Mouse (Mus musculus): ENCODE results near the gene Bicc1. TPM values are rescaled to one million over a fixed set of nuclear protein-coding genes. Genes with fewer than 3 reads are reported as not detected.

Bicc1 gene
- total and polyA plus RNA-seq, 3 experiments, result 13.7 to 17.1 (median 14.6) TPM

DNA sequence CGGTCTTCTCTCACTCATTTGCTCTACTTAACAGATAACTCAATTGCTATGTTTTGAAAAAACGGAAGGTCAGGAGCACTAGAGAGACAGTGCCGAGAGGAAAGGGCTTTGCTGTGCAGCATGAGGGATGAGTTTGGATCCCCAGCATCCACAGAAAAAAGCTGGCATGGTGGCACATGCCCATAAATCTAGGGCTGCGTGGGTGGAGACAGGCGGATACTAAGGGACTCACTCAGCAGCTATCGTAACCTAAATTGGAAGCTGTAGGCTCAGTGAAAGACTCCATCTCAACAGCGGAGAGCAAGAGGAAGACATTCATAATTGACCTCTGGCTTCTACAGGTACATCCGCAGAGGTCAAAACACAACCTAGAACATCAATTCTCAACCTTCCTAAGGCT, 179.8 kb downstream of the Bicc1 start:
- intact Hi-C loops (cut with DNase I), result no loop called here
- TF ChIP-seq CTCF (IDR thresholded peaks at IDR 0.05) (no peak), POLR2A (IDR thresholded peaks at IDR 0.05; ENCODE audit: insufficient read depth, low read depth, low read length) (no peak), EP300 (IDR thresholded peaks at IDR 0.05; ENCODE audit: insufficient read depth, low read depth, low read length) (no peak)
- no peak overlapping the region for H3K9ac ChIP-seq (ENCODE audit: low read depth, low read length)
- no peak overlapping the region for H3K27ac ChIP-seq
- H3K4me1 ChIP-seq (ENCODE audit: control insufficient read depth, insufficient read depth, low read length), result no peaks in the 10 kb centered on the region; the same call in 1 of the 2 replicates
- no peaks in the 10 kb centered on the region for H3K79me2 ChIP-seq (replicated peaks; ENCODE audit: control insufficient read depth, insufficient read depth, low read length)
- 95% methylated on average over 8 of the region's 8 CpGs for WGBS
- no peak overlapping the region for H3K4me3 ChIP-seq
- no peaks in the 10 kb centered on the region for H3K27me3 ChIP-seq (ENCODE audit: control insufficient read depth, insufficient read depth, low read length)
- H3K36me3 ChIP-seq (ENCODE audit: control insufficient read depth, insufficient read depth, low read length), result no peaks in the 10 kb centered on the region
- no peak for DNase-seq

DNA sequence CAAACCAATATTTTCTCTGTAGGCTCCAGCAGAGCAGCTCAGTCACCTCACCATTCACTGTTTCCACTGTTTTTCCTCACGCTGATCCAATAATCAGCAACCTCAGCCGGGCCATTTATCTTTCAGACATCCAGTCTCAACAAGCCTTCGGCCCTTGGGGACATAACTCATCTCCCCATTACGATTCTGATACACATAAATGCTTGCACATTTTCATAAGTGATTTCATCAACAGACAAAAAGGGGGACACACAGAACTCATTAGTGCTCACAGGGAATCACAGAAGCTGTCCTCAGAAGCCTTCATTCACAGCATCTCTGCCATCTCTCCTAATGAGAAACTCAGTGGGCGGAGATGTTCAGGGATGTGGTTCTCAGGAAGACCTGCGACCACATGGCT, 182.4 kb downstream of the Bicc1 start:
- H3K4me3 ChIP-seq, result no peak overlapping the region
- intact Hi-C loops (cut with DNase I), result no loop called here
- H3K9ac ChIP-seq (ENCODE audit: low read depth, low read length), result no peak overlapping the region
- H3K27me3 ChIP-seq (ENCODE audit: control insufficient read depth, insufficient read depth, low read length), result no peaks in the 10 kb centered on the region
- DNase-seq, result no peak
- no peaks in the 10 kb centered on the region for H3K79me2 ChIP-seq (replicated peaks; ENCODE audit: control insufficient read depth, insufficient read depth, low read length)
- no peak overlapping the region for H3K27ac ChIP-seq
- H3K36me3 ChIP-seq (ENCODE audit: control insufficient read depth, insufficient read depth, low read length), result no peaks in the 10 kb centered on the region
- TF ChIP-seq EP300 (IDR thresholded peaks at IDR 0.05; ENCODE audit: insufficient read depth, low read depth, low read length) (no peak), POLR2A (IDR thresholded peaks at IDR 0.05; ENCODE audit: insufficient read depth, low read depth, low read length) (no peak), CTCF (IDR thresholded peaks at IDR 0.05) (no peak)
- H3K4me1 ChIP-seq (ENCODE audit: control insufficient read depth, insufficient read depth, low read length), result no peaks in the 10 kb centered on the region; the same call in 1 of the 2 replicates
- WGBS, result 62% methylated on average over 6 of the region's 6 CpGs

DNA sequence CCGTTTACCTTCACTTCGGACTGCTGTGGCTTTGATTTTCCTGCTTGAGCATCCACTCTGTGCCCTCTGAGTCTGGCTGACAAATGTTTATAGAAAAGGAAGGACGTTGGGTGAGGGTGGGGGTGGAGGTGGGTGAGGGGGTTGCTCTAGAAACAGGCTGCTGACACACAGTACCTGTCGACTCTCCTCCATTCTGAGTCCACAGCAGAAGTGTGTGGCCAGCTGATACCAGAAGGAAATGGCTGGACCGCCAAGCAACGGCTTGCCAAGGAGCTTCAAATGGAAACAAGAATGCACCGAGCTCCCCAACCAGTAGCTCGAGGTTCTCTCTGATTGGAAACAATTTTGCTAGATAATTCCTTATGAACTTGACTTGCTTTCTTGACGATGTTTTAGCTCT, 182.9 kb downstream of the Bicc1 start:
- no peak overlapping the region for H3K4me3 ChIP-seq
- H3K27ac ChIP-seq, result no peak overlapping the region
- no peak overlapping the region for H3K9ac ChIP-seq (ENCODE audit: low read depth, low read length)
- H3K79me2 ChIP-seq (replicated peaks; ENCODE audit: control insufficient read depth, insufficient read depth, low read length), result no peaks in the 10 kb centered on the region
- no peaks in the 10 kb centered on the region for H3K36me3 ChIP-seq (ENCODE audit: control insufficient read depth, insufficient read depth, low read length)
- no peak for TF ChIP-seq CTCF (IDR thresholded peaks at IDR 0.05)
- no peak for TF ChIP-seq EP300 (IDR thresholded peaks at IDR 0.05; ENCODE audit: insufficient read depth, low read depth, low read length)
- no peak for TF ChIP-seq POLR2A (IDR thresholded peaks at IDR 0.05; ENCODE audit: insufficient read depth, low read depth, low read length)
- 47% methylated on average over 9 of the region's 9 CpGs for WGBS
- H3K4me1 ChIP-seq (ENCODE audit: control insufficient read depth, insufficient read depth, low read length), result no peaks in the 10 kb centered on the region; the same call in 1 of the 2 replicates
- intact Hi-C loops (cut with DNase I), result no loop called here
- DNase-seq, result no peak
- no peaks in the 10 kb centered on the region for H3K27me3 ChIP-seq (ENCODE audit: control insufficient read depth, insufficient read depth, low read length)

DNA sequence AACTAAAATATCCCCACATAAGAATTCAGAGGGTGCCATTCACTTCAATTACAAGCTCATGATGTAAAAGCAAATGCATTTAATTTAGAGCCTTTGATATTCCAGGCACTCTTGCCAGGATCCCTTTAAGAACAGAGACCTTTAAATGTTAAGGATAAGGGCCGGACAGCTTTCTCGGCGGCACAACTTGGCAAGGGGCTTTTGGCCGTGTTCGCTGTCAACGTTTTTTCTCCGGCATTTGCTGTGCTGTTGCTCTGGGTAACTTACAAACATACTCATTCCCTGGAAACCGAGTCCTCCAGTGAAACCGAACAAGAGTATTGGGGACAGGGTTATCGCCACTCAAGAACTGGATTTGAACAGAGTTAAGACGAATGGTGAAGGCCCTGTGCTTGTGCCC, 188.3 kb downstream of the Bicc1 start:
- Histone ChIP-seq H3K27ac (no peak overlapping the region), H3K36me3 (ENCODE audit: control insufficient read depth, insufficient read depth, low read length) (no peaks in the 10 kb centered on the region), H3K4me3 (no peak overlapping the region), H3K79me2 (replicated peaks; ENCODE audit: control insufficient read depth, insufficient read depth, low read length) (no peaks in the 10 kb centered on the region), H3K9ac (ENCODE audit: low read depth, low read length) (no peak overlapping the region), H3K4me1 (ENCODE audit: control insufficient read depth, insufficient read depth, low read length) (peaks cover 5% of the 10 kb centered on the region), H3K27me3 (ENCODE audit: control insufficient read depth, insufficient read depth, low read length) (no peaks in the 10 kb centered on the region)
- intact Hi-C loops (cut with DNase I), result no loop called here
- TF ChIP-seq CTCF (IDR thresholded peaks at IDR 0.05), result no peak
- TF ChIP-seq EP300 (IDR thresholded peaks at IDR 0.05; ENCODE audit: insufficient read depth, low read depth, low read length), result no peak
- no peak for TF ChIP-seq POLR2A (IDR thresholded peaks at IDR 0.05; ENCODE audit: insufficient read depth, low read depth, low read length)
- 81% methylated on average over 11 of the region's 11 CpGs for WGBS
- DNase-seq, result no peak

DNA sequence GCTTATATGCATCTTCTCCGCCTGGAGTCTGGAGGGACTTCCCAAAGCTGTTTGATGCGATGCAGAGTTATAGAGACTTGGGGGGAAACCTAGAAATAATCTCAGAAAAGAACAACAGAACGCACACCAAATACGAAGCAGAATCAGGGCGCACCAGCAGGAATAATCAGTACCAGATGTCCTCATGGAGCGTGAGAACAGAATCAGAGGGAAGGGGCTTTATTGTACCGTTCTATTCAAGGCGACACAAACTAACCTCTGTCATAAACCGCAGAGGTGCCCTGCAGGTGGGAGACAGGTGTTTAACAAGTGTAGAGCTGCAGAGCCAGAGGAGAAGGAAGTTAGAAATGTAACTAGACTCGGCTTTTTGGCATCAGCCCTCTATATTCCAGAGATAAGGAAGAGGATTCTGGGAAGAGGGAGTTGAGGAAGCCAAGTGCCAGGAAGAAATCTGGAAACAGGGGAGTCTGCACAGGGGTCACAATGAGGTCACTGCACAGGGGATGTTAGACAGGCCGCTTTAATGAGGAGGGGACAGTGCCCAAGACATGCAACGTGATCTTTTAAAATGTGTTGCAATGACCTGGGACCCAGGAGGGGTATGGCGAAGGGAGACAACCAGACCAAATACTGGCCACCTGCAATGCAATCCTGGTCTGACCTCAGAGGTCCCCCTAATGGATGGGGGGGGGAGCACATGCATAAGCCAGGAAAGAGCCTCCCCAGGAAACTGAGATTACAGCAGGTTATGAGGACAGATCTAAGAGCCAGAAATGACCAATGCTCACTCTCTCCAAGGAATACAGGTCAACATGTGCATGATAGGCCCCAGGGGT, 190.4 kb downstream of the Bicc1 start:
- TF ChIP-seq CTCF (IDR thresholded peaks at IDR 0.05) (0 out of 2 replicates have a peak, but pooled peaks have one; percentile 7), POLR2A (IDR thresholded peaks at IDR 0.05; ENCODE audit: insufficient read depth, low read depth, low read length) (no peak), EP300 (IDR thresholded peaks at IDR 0.05; ENCODE audit: insufficient read depth, low read depth, low read length) (0 out of 2 replicates have a peak, but pooled peaks have one; percentile 39)
- Histone ChIP-seq H3K4me1 (ENCODE audit: control insufficient read depth, insufficient read depth, low read length) (peaks cover 5% of the 10 kb centered on the region), H3K27me3 (ENCODE audit: control insufficient read depth, insufficient read depth, low read length) (no peaks in the 10 kb centered on the region), H3K9ac (ENCODE audit: low read depth, low read length) (no peak overlapping the region), H3K27ac (peak overlapping the region; percentile 20; the same call in 1 of the 2 replicates), H3K79me2 (replicated peaks; ENCODE audit: control insufficient read depth, insufficient read depth, low read length) (no peaks in the 10 kb centered on the region), H3K36me3 (ENCODE audit: control insufficient read depth, insufficient read depth, low read length) (no peaks in the 10 kb centered on the region), H3K4me3 (no peak overlapping the region)
- intact Hi-C loops (cut with DNase I), result loop anchor here (5.0 to 10.0 kb wide), 5 partner anchors 58 to 604 kb away; no protein-coding TSS in a partner anchor
- 61% methylated on average over 13 of the region's 13 CpGs for WGBS
- DNase-seq, result peak; percentile 51 to 59

Data from heart, adult 2 months (tissue).